Mouse (Mus musculus) frontal cortex, adult 2 months (tissue): ENCODE results near the gene Sec23ip. TPM values are rescaled to one million over a fixed set of nuclear protein-coding genes. Genes with fewer than 3 reads are reported as not detected.
"Not testable (repeated sequence)": the region's sequence is repeated elsewhere in the genome, so short reads cannot be mapped to it uniquely, and the experiment has no call there.

Experiments used
- DNase-seq, 2 experiments: peaks; one replicate each; pipeline ENCODE4 v3.0.0; 2022; ENCODE audit warnings: low spot score in 1 of 2; ENCODE audit errors: extremely low spot score in 1 of 2
- polyA plus RNA-seq: library from polyadenylated mRNA; depleted of rRNA; stranded (reverse); fragments of >200 nt; gene quantifications from 2 replicates; pipeline ENCODE4 v1.2.3, GENCODE M21; 2012; rRNA removed

Gene Sec23ip
- polyA plus RNA-seq: 18.2 and 19.0 TPM in 2 replicates

DNA sequence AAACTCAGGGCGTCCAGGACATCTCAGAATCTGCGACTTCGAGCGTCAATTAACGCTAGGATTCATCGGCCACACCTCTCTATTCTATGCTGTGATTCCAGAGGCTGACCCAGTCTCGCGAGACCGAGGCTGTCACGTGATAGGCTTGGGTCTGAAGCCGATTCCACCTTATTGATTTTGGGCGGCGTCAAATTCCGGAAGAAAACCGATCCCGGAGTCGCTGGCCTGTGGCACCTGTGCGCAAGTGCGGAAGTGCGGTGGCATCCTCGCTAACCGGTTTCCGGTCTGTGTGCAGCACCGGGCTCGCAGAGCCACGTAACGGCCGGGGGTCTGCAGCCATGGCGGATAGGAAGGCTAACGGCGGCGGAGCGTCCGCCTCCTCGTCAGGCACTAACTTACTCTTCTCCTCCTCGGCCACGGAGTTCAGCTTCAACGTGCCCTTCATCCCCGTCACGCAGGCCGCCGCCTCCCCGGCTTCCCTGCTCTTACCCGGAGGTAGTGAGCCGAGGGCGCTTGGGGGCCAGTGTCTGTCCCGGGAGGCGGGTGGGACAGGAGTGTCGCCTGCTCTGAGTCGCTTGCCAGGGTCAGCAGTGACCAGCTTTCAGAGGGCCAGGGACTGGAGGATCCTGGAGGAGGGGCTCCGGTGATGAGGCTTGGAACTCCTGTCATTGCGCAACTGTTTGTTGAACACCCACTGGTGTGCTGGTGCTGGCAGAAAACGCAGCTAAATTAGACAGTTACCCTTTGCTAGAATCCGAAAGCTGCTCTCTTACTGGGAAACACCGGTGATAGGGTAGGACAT lies at the start of gene Sec23ip:
Sec23ip (plus strand) TSS at position 260 of the 802 bp plus-strand sequence.
- DNase-seq: peak; percentile 99

DNA sequence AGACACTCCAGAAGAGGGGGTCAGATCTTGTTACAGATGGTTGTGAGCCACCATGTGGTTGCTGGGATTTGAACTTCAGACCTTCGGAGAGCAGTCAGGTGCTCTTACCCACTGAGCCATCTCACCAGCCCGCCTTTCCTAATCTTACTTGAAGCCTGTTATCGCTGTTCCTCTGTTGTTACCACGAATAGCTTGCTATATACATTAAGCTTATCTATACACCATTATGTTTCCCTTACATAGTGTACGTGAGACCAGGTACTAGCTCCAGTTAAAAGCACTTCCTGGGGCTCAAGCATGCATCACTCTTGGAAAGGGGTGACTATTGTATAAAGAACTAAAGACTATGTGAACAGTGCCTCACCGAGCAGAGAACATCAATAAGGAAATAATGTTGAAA lies 44.8 kb upstream of the Sec23ip start:
- not testable (repeated sequence) for DNase-seq

- peak; percentile 53 to 86 for DNase-seq
These were observed 39.0 kb upstream of the Sec23ip start for GRCm38 (mm10) chr7:128705735-128706134.

- no peak for DNase-seq
These were observed 26.8 kb upstream of the Sec23ip start for GRCm38 (mm10) chr7:128717991-128718390.

GRCm38 (mm10) chr7:128724761-128725160 lies 20.0 kb upstream of the Sec23ip start:
- peak; percentile 82 to 89 for DNase-seq

DNA sequence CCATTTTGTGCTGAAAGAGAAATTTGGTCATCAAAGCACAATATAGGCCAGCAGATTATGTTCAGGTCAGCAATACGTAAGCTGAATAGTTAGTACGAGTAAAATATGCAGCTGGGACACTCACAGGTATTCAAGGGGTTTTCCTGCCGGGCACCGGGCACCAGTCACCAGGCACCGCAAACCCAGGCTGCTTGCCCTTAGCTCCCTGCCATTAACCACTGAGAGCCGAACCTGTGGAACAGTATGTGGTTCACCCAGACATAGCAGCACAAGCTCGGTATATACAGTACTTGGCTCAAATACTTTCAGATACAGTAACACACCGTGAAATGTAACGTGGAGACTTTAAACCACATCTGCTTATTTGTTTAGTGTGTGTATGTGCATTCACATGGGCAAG lies 19.6 kb upstream of the Sec23ip start:
- no peak for DNase-seq

DNA sequence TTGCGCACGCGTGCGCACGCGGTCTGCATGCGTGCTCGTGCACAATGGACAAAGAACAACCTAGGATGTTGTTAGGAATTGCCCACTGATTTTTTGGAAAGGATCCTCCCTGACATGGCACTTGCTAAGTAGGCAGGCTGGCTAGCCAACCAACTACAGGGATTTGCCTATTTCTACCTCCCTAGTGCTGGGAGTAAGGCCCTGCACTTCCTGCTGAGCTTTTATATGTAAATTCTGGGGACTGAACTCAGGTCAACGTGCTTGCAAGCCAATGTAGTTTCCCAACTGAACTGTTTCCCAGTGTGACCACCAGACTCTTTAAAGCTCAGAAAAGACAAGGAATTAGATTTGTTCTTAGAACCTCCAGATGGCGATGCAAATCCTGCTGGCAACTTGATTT lies 17.7 kb upstream of the Sec23ip start:
- DNase-seq: no peak

GRCm38 (mm10) chr7:128727701-128728100 lies 17.0 kb upstream of the Sec23ip start:
- DNase-seq: no peak

- no peak for DNase-seq
These were observed 16.0 kb upstream of the Sec23ip start for GRCm38 (mm10) chr7:128728738-128729137.

DNA sequence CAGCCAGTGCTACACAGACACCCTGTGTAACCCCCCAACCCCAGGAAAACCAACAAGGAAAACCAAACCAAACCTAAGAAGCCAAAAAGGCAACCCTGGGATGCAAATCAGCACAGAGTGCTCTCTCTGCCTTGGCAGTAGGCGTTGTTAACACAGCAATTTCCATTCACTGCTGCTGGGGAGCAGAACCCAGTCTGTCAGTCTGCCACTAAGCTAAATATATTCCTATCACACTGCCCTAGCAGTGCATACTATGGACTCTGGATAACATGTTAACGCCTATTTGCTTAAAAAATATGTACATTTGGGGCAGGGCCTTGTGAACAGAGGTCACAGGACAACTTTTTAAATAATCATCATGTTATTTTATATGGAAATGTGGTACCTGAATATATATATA lies 13.2 kb upstream of the Sec23ip start:
- peak in 1 of 2 experiments; percentile 30 for DNase-seq

DNA sequence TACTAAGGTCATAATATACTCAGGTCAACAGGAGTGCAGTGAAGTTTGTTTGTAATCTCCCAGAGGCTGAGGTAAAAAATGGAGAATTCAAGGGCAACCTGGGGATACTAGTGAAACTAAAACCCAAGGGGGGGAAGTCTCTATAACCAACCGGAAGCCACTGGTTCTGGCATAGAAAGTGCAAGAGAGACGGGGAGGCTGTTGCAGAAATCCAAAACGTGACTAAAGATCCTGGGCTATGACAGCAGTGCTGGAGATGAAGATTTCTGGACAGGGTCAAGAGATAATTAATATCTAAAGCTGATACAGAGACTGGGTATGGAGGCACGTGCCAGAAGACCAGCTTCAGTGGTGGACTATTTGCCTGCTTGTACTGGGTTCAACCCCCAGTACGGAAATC lies 6.7 kb upstream of the Sec23ip start:
- DNase-seq: no peak

DNA sequence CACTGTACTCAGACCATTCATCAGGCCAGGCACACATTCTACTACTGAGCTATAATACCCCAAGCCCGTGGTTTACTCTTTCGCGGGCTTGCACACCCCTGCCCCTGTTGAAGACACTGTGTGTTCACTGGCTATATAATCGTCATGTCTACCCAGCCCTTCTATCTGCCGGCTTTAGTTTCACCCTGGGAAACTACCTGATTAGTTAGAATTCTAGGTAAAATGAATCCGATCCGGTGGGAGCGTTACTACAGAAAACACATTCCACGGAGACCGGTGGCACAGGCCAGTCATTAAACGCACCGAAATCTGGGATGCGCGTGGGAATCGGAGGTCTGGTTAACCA lies 5.7 kb upstream of the Sec23ip start:
- DNase-seq: peak in 1 of 2 experiments; percentile 27

GRCm38 (mm10) chr7:128739462-128740277 lies 5.1 kb upstream of the Sec23ip start:
- DNase-seq: peak in 1 of 2 experiments; percentile 25

DNA sequence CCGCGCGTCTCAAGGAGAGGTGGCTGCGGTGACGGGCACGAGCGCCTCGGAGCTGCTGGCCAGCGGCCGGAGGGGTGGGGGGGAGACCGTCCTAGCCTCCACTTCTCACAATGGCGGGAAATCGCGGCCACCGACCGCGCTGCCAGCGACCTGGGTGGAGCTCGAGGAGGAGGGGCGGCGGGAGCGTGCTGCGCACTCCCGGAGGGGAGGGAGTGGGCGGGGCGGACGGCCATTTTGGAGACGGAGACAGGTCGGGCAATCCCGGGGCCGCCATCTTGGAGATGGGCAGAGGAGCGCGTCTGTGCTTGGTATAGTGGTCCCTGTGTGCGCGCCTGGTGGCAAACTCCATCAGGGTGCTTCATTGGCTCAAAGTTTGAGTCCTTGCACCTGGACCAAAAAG lies 4.4 kb upstream of the Sec23ip start, which contains the start of gene Mcmbp:
Mcmbp (minus strand) TSS at position 162 of the 400 bp plus-strand sequence.
- peak; percentile 91 to 97 for DNase-seq

- DNase-seq: no peak
These were observed 845 bp upstream of the Sec23ip start for GRCm38 (mm10) chr7:128743898-128744297.

- no peak for DNase-seq
These were observed 1.4 kb downstream of the Sec23ip start for GRCm38 (mm10) chr7:128746151-128746550.

GRCm38 (mm10) chr7:128748758-128749157 lies 4.0 kb downstream of the Sec23ip start:
- peak in 1 of 2 experiments; percentile 30 for DNase-seq

DNA sequence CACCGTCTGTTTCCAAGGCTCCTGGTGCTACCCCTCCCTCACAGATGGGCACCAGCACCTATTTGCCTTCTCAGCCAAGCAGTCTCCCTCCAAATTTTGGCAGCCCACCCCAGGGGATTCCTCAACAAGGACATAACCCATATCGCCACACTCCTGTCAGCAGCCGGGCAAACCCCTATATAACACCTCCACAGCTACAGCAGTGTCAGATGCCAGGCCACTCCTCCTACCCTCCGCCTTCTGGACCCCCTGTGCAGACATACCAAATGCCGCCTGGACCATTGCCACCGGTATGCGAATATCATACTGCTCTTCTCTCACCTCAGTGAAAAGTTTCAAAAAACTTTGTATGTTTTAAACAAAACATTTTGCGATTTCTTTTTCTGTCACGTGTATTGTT lies 5.6 kb downstream of the Sec23ip start:
- no peak for DNase-seq

DNA sequence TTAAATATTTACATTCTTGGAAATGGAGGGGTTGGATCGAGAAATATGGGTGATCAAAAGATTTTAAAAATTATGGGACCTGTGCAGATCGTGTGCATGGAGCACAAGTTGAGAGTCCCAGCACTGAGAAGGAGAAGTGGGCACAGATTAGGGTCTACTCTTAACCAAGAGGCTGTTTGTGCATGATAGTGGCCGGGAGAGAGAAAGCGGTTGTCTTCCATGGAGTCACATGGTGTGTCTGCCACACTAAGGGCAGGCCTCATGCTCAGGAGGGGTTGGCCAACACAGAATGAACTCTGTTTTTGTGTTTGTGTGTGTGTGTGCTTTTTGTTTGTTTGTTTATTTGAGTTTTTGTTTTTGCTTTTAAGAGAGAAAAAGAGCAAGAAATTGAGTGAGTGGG lies 7.3 kb downstream of the Sec23ip start:
- no peak for DNase-seq

DNA sequence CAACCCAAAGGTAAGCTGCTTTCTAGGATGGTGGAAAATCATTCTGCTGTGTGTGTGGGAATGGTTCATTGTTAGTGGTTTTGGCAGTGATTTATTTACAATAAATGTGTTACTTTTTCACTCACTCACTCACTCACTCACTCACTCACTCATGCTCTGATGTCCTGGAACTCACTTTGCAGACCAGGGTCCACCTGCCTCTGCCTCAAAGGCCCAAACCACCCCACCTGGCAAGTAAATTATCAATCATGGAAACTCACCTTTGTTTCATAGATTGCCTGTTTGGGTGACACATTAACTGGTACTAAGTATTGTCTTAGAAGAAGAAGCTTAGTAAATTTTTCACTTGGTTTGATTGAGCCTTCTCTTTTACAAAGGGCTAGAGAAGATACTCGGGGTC lies 10.7 kb downstream of the Sec23ip start:
- no peak for DNase-seq

DNA sequence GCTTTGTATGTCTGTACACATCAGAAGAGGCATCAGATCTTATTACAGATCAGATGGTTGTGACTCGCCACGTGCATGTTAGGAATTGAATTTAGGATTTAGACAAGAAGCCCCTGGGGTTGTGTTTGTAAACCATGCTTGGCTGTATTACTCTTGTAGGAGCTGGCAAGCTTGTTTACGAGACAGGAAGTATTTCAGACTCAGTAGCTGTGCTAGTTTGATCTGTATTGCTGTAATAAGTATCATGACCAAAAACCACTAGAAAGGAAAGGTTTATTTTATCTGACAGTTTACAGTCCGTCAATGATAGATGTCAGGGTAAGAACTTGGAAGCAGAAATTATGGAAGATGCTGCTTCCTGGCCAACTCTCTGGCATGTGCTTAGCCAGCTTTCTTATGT lies 14.2 kb downstream of the Sec23ip start:
- DNase-seq: no peak

- no peak for DNase-seq
These were observed 22.0 kb downstream of the Sec23ip start for GRCm38 (mm10) chr7:128766696-128767095.
